Mouse (Mus musculus) heart, postnatal 0 days (tissue): ENCODE data around the gene Agap1.

Experiments used
- CTCF ChIP-seq: IDR thresholded peaks from 2 replicates; pipeline ENCODE4 v1.5.1; 2016; ENCODE audit warnings: antibody characterized with exemption, control low read depth, low read depth
- EP300 ChIP-seq: IDR thresholded peaks from 2 replicates; pipeline ENCODE4 v1.6.1; 2016; ENCODE audit warnings: antibody characterized with exemption, low read depth

DNA sequence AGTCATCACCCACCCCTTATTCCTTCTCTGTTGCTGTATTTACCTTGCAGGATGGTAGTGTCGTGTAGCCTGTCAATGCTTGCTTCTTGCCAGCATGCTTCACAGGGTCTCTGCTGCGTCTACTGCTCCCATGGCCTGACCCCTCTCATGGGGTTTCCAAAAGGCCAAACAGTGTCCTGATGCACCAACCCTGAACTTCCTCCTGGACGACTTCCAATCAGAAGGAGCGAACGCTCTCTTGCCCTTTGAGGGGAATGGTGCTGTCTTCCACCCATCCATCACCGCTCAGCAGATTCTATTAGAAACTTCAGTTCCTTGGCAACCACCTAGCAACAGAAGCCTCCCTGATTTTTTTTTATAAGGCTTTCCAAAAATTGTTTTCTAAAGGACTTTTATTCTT lies 48.6 kb upstream of the Agap1 start:
- TF ChIP-seq CTCF = no peak
- TF ChIP-seq EP300 = no peak
